Mouse (Mus musculus) heart, postnatal 10 days (tissue): ENCODE measurements at regions not wholly inside any gene's neighbourhood (a gene's known extent, or its start where the extent isn't known, plus 50 kb on each side); places are given as distances from the start of the nearest gene placed in this dataset.

Experiments used
- DNase-seq, 2 experiments: peaks; one replicate each; pipeline ENCODE4 v3.0.0; 2021
- intact Hi-C: fragments of 180-260 bp; cut with DNase I; formaldehyde crosslinking; loops from one replicate; pipeline ENCODE4 v1.15.1; 2025

GRCm38 (mm10) chr3:129386522-129386921, 54.0 kb upstream of the Enpep start:
- no peak for DNase-seq
- intact Hi-C loops: no loop called here

DNA sequence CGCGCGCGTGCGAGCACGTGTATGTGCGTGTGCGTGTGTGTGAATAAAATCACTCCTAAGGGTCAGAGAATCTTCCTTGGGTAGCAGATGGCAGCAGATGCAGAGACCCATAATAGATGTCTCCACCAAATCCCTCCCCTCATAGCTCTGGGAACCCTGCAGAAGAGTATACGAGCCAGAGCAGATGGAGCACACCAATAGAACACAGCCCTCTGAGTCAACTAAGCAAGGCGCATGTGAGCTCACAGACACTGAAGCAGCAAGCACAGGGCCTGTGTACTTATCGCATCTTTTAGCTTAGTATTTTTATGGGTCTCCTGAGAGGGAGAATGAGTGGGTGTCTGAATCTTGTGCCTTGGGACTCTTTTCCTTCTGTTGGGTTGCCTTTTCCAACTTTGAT, 58.0 kb upstream of the Enpep start:
- DNase-seq: no peak
- intact Hi-C loops: no loop called here

- peak; percentile 31 to 37 for DNase-seq
- intact Hi-C loops: no loop called here
Observed at GRCm38 (mm10) chr3:129391888-129392813, 59.6 kb upstream of the Enpep start.

DNA sequence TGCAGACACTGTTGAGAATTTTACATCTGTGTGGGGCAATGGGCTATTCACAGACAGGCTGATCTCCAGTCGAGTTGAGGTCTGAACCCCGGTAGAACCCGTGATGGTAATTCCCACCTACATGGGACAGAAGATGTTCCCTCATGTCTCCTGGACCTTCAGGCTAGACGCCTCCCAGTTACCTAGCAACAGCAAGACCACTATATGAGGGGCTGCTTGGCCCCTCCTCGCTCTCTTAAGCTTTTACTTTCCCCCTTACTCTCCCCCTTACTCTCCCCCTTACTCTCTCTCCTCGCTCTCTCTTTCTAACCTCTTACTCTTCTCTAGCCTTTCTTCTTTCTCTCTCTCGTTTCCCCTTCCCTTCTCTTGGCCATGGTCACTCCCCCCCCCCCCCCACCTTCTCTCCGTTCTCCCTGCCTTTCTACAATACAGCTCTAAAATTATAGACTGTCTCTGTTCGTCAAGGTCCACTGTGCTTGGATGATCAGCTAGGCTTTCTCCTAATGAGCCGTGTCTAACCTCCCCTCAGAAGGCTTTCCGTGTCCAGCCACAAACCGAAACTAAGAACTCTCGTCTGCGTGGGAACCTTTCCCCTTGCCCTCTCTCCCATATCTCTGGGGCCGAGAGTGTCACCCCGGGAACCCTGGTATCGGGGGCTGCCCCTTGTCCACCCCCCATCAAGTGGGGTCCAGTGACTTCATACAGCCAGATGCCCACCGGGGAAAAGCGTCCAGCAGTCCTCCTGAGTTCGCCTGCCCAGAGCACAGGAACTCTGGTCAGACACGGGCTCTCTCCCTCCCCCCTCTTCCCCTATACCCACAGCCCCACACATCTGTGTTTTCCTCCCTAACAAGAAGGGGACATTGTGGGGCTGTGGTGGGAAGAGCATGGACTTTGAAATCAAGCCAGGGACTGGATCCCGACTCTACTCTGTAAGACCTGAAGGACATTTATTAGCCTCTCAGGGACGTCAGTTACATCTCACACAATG, 60.6 kb upstream of the Enpep start:
- DNase-seq: no peak
- intact Hi-C loops: no loop called here

DNA sequence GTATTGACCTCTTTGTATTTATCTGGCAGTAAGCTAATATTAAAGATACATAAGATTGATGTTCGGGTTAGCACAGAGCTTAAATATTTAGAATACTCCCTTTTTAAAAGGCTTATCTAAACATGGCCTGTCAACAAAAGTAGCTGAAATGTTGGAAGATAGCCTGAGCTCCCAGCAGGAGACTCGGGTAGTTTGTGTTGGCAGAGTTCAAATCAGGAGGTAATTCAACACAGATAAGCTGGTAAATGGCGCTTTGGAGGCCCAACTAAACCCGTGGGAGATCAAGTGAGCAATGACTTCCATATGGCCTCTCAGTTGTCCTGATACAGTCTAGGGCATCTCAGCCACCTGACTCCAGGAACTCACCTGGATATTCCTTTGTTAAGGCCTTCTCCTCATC, 65.0 kb upstream of the Enpep start:
- no peak for DNase-seq
- intact Hi-C loops: no loop called here

GRCm38 (mm10) chr3:129400092-129400924, 67.8 kb upstream of the Enpep start:
- intact Hi-C loops: no loop called here
- DNase-seq: no peak

GRCm38 (mm10) chr3:129411389-129412054, 79.0 kb upstream of the Enpep start:
- intact Hi-C loops: no loop called here
- DNase-seq: no peak

DNA sequence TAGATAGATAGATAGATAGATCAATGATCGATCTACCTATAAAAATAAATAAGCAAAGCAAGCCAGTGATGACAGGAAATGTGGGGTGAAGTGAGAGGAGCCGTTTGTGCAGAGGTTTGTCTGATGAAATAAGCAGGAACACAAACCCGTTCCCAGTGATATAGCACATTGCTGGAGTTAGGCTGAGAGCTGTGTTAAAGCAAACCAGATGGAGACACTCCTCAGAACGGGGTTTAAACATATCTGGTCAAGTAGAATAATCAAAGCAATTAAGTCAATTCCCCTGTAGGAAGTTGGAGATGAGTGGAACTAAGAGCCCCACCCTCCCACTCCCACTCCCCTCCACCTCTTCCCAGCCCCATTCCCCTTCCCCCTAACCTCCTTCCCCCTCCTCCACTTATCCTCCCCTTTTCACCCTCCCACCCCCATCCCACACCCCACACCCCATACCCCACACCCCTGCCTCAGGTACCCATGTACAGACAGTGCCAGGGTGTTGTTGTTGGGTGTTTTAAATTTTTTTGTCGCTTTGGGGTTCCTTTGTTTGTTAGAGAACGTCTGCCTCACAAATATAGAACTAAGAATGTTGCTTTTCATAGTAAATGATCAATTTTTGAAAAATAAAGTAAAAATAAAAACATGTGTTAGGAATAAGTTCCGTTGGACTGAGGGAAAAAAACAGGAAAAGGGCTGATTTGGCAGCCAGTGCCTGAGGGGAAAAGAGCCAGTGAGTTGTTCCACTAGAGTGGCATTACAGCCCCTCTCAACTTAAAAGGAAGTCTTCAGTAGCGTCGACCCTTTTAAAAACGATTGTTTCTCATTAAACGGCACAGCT, 79.8 kb upstream of the Enpep start:
- intact Hi-C loops: no loop called here
- DNase-seq: no peak

GRCm38 (mm10) chr3:129412961-129413246, 80.4 kb upstream of the Enpep start:
- intact Hi-C loops: no loop called here
- DNase-seq: no peak

DNA sequence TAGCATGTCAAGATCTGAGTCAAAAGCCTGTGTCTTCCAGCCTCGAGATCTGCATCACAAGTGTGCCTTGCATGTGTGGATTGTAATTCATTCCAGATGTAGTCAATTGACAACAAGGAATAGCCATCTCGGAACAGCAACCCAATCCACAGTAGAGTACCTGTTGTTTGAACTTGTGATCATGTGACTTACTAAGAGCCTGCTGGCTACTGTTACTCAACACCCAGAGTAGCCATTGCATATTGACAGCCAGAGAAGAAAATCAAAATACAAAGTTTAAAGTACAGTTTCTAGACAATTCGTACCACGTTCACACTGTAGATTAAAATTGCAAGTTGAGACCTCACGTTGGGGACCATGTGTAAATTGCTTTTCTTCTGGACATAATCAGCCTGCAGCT, 83.1 kb upstream of the Enpep start:
- intact Hi-C loops: no loop called here

DNA sequence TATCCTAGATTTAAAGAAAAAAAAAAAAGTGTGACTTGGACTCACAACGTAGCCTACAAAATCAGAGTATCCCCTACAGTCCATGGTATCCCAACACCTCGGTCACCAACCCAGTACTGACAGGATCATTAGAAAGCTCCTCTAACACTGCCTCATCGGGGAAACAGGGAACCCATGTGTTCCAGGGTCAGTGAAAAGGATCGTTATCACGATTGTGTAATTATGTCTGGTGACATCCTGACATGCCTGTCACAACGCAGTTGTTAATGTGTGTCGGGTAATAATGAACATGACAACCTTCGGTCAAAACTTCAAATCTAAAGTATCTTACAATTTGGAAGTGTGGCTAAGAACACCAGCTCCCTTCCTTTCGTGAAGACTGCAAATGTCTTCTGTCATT, 83.8 kb upstream of the Enpep start:
- DNase-seq: no peak
- intact Hi-C loops: no loop called here

More for the DNA sequence above, 83.1 kb upstream of the Enpep start:
- no peak for DNase-seq

DNA sequence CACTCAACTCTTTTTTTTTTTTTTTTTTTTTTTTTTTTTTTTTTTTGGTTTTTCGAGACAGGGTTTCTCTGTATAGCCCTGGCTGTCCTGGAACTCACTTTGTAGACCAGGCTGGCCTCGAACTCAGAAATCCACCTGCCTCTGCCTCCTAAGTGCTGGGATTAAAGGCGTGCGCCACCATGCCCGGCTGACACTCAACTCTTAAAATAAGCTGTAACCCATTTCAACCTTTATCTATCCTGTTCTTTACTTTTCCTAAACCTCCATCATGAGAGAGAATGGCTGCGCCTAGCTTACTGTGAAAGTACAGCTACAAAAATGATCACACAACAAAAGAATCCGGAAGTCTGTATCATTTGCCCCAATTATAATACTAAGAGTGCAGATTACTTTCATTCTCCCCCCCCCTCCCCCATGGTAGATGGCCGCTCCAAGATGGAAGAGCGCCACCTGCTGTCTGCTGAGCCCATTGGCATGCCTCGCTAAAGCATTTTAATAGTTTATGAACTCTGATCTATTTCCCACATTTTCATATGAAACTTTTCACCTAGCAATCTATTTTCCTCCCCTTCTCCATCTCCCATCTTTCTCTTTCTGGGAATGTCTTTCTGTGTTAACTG, 89.2 kb upstream of the Enpep start:
- peak; percentile 20 to 49 for DNase-seq
- intact Hi-C loops: loop anchor here (1.0 to 5.0 kb wide), 3 partner anchors 113 to 266 kb away; no protein-coding TSS in a partner anchor

- intact Hi-C loops: no loop called here
- no peak for DNase-seq
Observed at GRCm38 (mm10) chr3:129428750-129429149, 96.2 kb upstream of the Enpep start.

GRCm38 (mm10) chr3:129429161-129430111, 96.9 kb upstream of the Enpep start:
- intact Hi-C loops: no loop called here
- peak in 1 of 2 experiments; percentile 15 for DNase-seq

GRCm38 (mm10) chr3:129434056-129434455, 98.1 kb upstream of the Elovl6 start:
- DNase-seq: no peak
- intact Hi-C loops: no loop called here

DNA sequence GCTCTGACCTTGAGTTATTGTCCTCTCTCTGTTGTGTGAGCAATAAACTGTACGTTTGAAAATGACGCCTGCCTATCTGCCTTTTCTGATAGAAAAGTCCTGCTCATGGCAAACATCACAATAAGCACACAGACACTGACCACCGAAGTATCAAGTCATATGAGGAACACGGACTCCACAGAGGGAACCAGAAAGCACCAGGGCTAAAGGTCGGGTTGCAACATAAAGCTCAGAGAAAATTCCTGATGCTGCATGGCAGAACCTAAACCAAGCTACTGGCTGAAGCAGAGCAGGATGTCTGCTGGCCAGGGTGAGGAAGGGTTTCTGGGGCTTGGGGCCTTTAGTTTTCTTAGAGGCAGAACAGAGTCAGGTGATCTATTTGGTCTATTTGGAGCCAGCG, 94.5 kb upstream of the Elovl6 start:
- DNase-seq: no peak
- intact Hi-C loops: no loop called here

- DNase-seq: no peak
- intact Hi-C loops: no loop called here
Observed at GRCm38 (mm10) chr3:129442756-129443155, 89.4 kb upstream of the Elovl6 start.

- DNase-seq: no peak
- intact Hi-C loops: no loop called here
Observed at GRCm38 (mm10) chr3:129444221-129444620, 87.9 kb upstream of the Elovl6 start.
